Mouse (Mus musculus) thymus, adult 2 months (tissue): ENCODE measurements around the gene Pxmp4. TPM values are rescaled to one million over a fixed set of nuclear protein-coding genes. Genes with fewer than 3 reads are reported as not detected.

Experiments
- DNase-seq: peaks from one replicate; pipeline ENCODE4 v3.0.0; 2021
- H3K27ac ChIP-seq: fragments of 200-500 bp; 2 replicates; pipeline ENCODE4 v1.5.1; 2012; ENCODE audit warnings: low read length, control low read depth; ENCODE audit not compliant: control insufficient read depth, insufficient read depth
- H3K27me3 ChIP-seq: fragments of 200-500 bp; 2 replicates; pipeline ENCODE4 v1.6.1; 2012; ENCODE audit warnings: mild to moderate bottlenecking, low read length, moderate library complexity, mixed read lengths; ENCODE audit not compliant: control insufficient read depth, insufficient read depth
- H3K36me3 ChIP-seq: fragments of 200-500 bp; 2 replicates; pipeline ENCODE4 v1.6.1; 2012; ENCODE audit warnings: mild to moderate bottlenecking, low read length, moderate library complexity; ENCODE audit not compliant: control insufficient read depth, insufficient read depth
- H3K4me1 ChIP-seq: fragments of 200-500 bp; replicated peaks from 2 replicates; pipeline ENCODE4 v1.6.1; 2012; ENCODE audit warnings: low read length; ENCODE audit not compliant: control insufficient read depth, insufficient read depth
- H3K4me3 ChIP-seq: fragments of 200-500 bp; 2 replicates; pipeline ENCODE4 v1.5.1; 2012; ENCODE audit warnings: mild to moderate bottlenecking, low read length, control low read depth, moderate library complexity; ENCODE audit not compliant: control insufficient read depth, insufficient read depth
- CTCF ChIP-seq: fragments of 200-500 bp; IDR thresholded peaks from 2 replicates; pipeline ENCODE4 v1.5.1; 2012; ENCODE audit warnings: mild to moderate bottlenecking, control low read depth, low read length, moderate library complexity, borderline replicate concordance; ENCODE audit not compliant: control insufficient read depth, poor library complexity, insufficient read depth; ENCODE audit errors: extremely low read depth
- POLR2A ChIP-seq: fragments of 200-500 bp; IDR thresholded peaks from 2 replicates; pipeline ENCODE4 v1.6.1; 2012; ENCODE audit warnings: mild to moderate bottlenecking, low read length, control low read depth, moderate library complexity; ENCODE audit not compliant: control insufficient read depth, poor library complexity, insufficient read depth; ENCODE audit errors: extremely low read depth
- WGBS: fragments of 180-500 bp; shearing (Covaris S2); methylation state at CpG from one replicate; pipeline ENCODE4 v1.1.7; 2018; 5-methylcytosine and 5-hydroxymethylcytosine counted together
- polyA plus RNA-seq: library from polyadenylated mRNA; depleted of rRNA; stranded (reverse); fragments of >200 nt; gene quantifications from 2 replicates; pipeline ENCODE4 v1.2.3, GENCODE M21; 2012

The Pxmp4 gene
- polyA plus RNA-seq, 1 experiment: 70.7 TPM

DNA sequence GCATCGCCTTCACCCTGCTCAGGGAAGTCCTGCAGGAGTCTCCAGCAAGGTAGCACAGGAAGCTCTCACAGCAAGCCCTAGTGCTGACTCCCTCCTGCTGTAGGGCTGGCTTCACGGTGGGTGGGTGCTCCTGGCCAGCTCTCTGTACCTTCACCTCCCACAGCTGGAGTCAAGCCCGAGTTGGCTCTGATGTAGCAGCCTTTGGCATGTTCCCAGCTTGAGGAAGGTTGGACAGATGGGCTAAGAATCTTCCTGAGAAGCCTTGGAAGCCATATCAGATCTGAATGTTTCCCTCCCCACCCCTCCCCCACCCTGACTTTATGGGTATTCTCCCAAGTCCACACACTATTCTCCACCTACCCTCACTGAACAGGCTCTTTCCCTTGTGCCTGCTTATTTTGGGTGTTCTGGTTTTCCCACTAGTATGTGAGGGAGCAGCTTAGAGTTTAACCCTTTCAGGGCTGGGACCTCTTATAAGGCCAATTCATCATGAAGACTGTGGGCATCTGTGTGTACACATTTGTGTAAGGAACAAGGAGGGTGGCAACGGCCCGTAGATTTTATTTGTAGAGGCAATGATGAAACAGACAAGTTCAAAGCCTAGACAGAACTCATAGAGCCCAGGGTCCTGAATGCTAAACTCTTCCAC is 46.2 kb downstream of the Pxmp4 start:
- Histone ChIP-seq H3K27me3 (no peaks in the 10 kb centered on the region), H3K36me3 (no peaks in the 10 kb centered on the region), H3K4me3 (no peak overlapping the region), H3K27ac (no peak overlapping the region), H3K4me1 (peaks cover 30% of the 10 kb centered on the region)
- peak; percentile 12 for DNase-seq
- TF ChIP-seq CTCF: no peak
- no peak for TF ChIP-seq POLR2A
- WGBS: 71% methylated on average over 5 of the region's 5 CpGs

DNA sequence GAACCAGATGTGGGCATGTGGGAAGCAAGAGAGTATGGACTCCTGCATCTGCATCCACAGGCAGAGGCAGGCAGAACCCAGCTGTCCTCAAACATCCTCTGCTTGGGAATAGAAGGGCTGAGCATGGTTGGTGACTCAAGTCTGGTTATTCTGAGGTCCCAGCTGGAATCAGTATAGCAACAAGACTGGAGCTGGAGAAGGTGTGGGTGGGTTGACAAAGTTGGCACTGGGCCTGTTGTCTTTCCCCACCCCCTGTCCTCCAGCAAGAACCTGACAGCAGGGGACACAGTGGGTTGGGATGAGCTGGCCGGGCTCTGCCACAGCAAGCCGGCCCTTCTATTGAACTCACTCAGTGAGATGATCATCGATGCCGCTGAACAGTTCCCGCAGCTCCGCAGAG is 48.3 kb downstream of the Pxmp4 start:
- TF ChIP-seq CTCF (no peak), POLR2A (no peak)
- Histone ChIP-seq H3K4me3 (no peak overlapping the region), H3K27me3 (no peaks in the 10 kb centered on the region), H3K36me3 (no peaks in the 10 kb centered on the region), H3K27ac (no peak overlapping the region), H3K4me1 (peaks cover 33% of the 10 kb centered on the region)
- no peak for DNase-seq
- WGBS: over 99% methylated on average over 6 of the region's 6 CpGs

DNA sequence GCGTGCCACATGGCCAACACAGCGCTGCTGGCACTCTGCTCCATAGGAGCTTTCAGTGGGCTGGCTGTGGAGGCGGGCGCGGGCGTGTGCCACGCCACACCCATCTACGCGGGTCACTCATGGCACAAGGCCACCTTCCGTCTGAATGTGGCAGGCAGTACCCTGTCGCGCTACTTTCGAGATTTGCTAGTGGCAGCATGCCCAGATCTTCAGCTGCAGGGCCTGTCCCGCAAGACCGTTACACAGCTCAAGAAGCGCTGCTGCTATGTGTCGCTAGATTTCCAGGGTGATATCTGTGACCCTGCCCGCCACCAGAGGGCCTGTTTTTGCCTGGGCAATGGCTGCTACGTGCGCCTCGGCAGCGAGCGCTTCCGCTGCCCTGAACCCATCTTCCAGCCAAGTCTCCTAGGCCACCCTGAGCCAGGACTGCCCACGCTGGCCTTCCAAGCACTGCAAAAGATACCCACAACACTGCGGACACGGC is 51.0 kb downstream of the Pxmp4 start:
- H3K27ac ChIP-seq: no peak overlapping the region
- WGBS: 17% methylated on average over 27 of the region's 27 CpGs
- no peak overlapping the region for H3K4me3 ChIP-seq
- peaks cover 25% of the 10 kb centered on the region for H3K4me1 ChIP-seq
- TF ChIP-seq POLR2A (peak; percentile 49; the same call in 1 of the 2 replicates), CTCF (peak; percentile 83)
- H3K27me3 ChIP-seq: no peaks in the 10 kb centered on the region
- H3K36me3 ChIP-seq: no peaks in the 10 kb centered on the region
- peak; percentile 80 for DNase-seq

DNA sequence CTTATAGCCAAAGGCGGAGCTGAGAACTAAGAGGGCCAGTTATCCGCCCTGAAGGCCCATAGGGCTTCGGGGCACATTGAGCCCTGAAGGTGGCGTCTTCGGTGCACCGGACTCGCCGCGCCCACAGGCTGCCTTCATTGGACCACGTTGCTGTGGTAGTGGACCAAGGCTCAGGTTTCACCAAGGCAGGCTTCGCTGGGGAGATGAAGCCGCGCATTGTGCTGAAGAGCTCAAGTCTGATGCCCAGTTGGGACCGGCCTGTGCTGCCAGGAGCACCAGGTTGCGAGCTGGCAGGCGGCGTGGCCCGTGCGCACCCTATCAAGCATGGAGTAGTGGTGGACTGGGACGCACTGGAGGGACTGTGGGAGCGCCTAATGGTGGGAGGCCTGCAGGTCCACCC is 51.6 kb downstream of the Pxmp4 start:
- H3K27ac ChIP-seq: no peak overlapping the region
- H3K36me3 ChIP-seq: no peaks in the 10 kb centered on the region
- no peak overlapping the region for H3K4me3 ChIP-seq
- TF ChIP-seq POLR2A (no peak), CTCF (no peak)
- DNase-seq: no peak
- no peaks in the 10 kb centered on the region for H3K27me3 ChIP-seq
- peaks cover 20% of the 10 kb centered on the region for H3K4me1 ChIP-seq
- 63% methylated on average over 21 of the region's 21 CpGs for WGBS

DNA sequence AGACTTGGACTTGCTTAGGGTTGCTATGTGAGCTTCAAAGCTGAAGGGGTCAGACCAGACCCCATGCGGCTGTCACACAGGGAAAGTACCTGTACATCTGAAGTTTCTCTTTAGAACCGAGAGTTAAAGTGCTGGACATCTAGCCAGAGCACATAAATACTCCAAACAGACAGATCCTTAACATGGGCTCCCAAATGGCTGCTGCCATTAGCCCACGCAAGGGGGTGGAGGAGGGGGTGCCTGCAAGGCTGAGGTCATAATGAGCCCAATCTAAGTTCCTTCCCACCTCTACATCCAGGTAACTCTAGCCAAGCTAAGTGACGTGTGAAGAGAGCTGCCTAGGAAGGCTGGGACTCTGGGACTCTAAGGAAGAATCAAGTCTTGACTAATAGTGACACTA is 52.0 kb downstream of the Pxmp4 start, which contains the start of gene Actl10:
Gene Actl10, plus strand, starts transcription at position 301 of the 400 bp plus-strand sequence.
- 93% methylated on average over 4 of the region's 4 CpGs for WGBS
- no peak for DNase-seq
- Histone ChIP-seq H3K4me3 (no peak within 1 kb of the TSS), H3K27ac (no peak within 1 kb of the TSS), H3K4me1 (peaks cover 20% of the 10 kb centered on the region), H3K36me3 (no peaks in the 10 kb centered on the region), H3K27me3 (no peaks in the 10 kb centered on the region)
- TF ChIP-seq POLR2A (no peak), CTCF (no peak)

DNA sequence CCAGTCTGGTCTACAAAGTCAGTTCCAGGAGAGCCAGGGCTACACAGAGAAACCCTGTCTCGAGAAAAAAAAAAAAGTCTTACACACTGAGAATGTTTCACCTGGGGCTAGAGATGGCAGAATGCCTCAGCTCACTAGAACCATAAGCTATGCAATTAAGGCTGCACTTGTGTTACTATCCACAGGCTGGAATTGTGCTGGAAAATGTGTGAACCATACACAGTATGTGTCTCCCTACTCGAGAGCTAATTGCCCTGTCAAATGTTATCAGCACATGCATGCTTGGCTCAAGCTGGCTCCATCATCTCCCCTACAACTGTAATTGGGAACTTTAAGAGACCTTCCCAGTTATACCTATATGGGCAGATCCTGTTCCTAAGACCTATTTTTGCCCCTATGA is 52.6 kb downstream of the Pxmp4 start:
- H3K27ac ChIP-seq: no peak overlapping the region
- H3K4me3 ChIP-seq: no peak overlapping the region
- H3K36me3 ChIP-seq: no peaks in the 10 kb centered on the region
- 88% methylated on average over 2 of the region's 2 CpGs for WGBS
- no peak for DNase-seq
- TF ChIP-seq CTCF: no peak
- TF ChIP-seq POLR2A: no peak
- H3K27me3 ChIP-seq: no peaks in the 10 kb centered on the region
- H3K4me1 ChIP-seq: peaks cover 20% of the 10 kb centered on the region
